Mouse (Mus musculus): ENCODE measurements around the gene Clcc1. TPM values are rescaled to one million over a fixed set of nuclear protein-coding genes. Genes with fewer than 3 reads are reported as not detected.

The Clcc1 gene
- total and polyA plus RNA-seq, 3 experiments: 25.9 to 43.0 TPM; not detected in 1

DNA sequence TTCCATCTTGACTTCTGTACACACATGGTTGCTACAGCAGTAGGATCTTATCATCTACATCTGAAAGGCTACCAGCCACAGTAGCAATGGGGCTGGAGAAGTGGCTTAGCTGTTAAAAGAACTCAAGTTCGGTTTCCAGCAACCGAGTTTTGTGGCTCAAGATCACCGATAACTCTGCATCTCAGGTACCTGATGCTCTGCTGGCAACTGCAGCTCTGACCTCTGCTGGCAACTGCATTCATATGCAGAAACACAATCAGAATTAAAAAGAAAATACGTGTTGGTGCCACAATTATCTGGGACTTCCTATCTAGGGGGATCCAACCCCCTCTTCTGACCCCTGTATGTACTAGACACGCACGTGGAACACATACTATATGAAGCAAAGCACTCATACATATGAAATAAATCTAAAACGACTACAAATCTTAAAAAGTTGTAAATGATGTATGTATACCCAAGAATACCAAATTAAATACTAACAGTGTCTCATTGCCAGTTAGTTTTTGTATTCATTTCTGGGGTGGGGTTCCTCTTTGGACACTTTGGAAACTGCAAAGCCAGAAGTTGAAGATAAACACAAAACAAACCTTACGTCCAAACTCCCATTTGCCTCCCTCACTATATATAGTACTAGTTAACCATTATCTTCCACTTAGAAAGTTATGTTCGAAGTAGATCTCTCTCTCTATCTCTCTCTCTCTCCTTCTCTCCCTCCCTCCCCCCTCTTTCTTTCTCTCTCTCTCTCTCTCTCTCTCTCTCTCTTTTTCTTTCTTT lies 659 bp upstream of the Clcc1 start:
- Histone ChIP-seq H3K9me3 (replicated peaks; ENCODE audit: insufficient read depth, low read length) (no peaks in the 10 kb centered on the region), H3K4me1 (ENCODE audit: control insufficient read depth in 1 of 2, insufficient read depth in 2 of 2, low read length in 2 of 2) (peaks cover 0 to 2% of the 10 kb centered on the region in 2 experiments; a peak in 2 of 4 replicates), H3K36me3 (ENCODE audit: control insufficient read depth in 1 of 2, insufficient read depth in 2 of 2, low read length in 2 of 2) (peaks cover 0 to 3% of the 10 kb centered on the region in 2 experiments; a peak in 1 of 4 replicates), H3K9ac (ENCODE audit: control insufficient read depth, low read depth, low read length, poor library complexity, severe bottlenecking) (peak overlapping the region; percentile 47), H3K79me2 (ENCODE audit: control insufficient read depth, insufficient read depth, low read length, poor library complexity) (peaks cover 9% of the 10 kb centered on the region), H3K27ac (ENCODE audit: control insufficient read depth, low read depth, low read length) (no peak overlapping the region), H3K27me3 (ENCODE audit: control insufficient read depth in 1 of 2, insufficient read depth in 2 of 2, low read length in 2 of 2) (no peaks in the 10 kb centered on the region), H3K4me3 (ENCODE audit: control insufficient read depth in 1 of 2, insufficient read depth in 1 of 2, low read depth in 2 of 2, low read length in 2 of 2) (peak overlapping the region; percentile 34 to 42)
- DNase-seq (ENCODE audit: low read depth, low spot score): peak; percentile 68
- TF ChIP-seq TAL1 (IDR thresholded peaks at IDR 0.05; ENCODE audit: low read length): no peak
- TF ChIP-seq RAD21 (IDR thresholded peaks at IDR 0.05; ENCODE audit: low read depth, low read length): peak; percentile 50
- no peak for TF ChIP-seq GABPA (IDR thresholded peaks at IDR 0.05; ENCODE audit: low read depth, low read length)
- peak; percentile 37 to 66 (median 55) for TF ChIP-seq CTCF (IDR thresholded peaks at IDR 0.05 in 2 of 3, conservative IDR thresholded peaks at IDR 0.05 in 1 of 3; ENCODE audit: control insufficient read depth in 1 of 3, insufficient read depth in 1 of 3, low read depth in 2 of 3, low read length in 3 of 3, poor library complexity in 1 of 3, severe bottlenecking in 1 of 3)
- TF ChIP-seq MYC (IDR thresholded peaks at IDR 0.05; ENCODE audit: low read depth, low read length): 0 out of 2 replicates have a peak, but pooled peaks have one; percentile 50
- TF ChIP-seq MEF2A (IDR thresholded peaks at IDR 0.05; ENCODE audit: extremely low read depth, insufficient replicate concordance, low read depth, low read length, poor library complexity, severe bottlenecking): no peak
- TF ChIP-seq SMC3 (IDR thresholded peaks at IDR 0.05; ENCODE audit: low read depth, low read length): peak; percentile 63
- TF ChIP-seq TBP (IDR thresholded peaks at IDR 0.05; ENCODE audit: low read depth, low read length): 0 out of 2 replicates have a peak, but pooled peaks have one; percentile 12
- no peak for TF ChIP-seq USF2 (IDR thresholded peaks at IDR 0.05; ENCODE audit: borderline replicate concordance in 1 of 2, insufficient read depth in 1 of 2, low read depth in 1 of 2, low read length in 2 of 2)
- no peak for TF ChIP-seq MYB (IDR thresholded peaks at IDR 0.05; ENCODE audit: low read depth, low read length)
- no peak for TF ChIP-seq HCFC1 (IDR thresholded peaks at IDR 0.05; ENCODE audit: low read depth, low read length)
- TF ChIP-seq MAFK (IDR thresholded peaks at IDR 0.05; ENCODE audit: borderline replicate concordance, low read depth, low read length): no peak
- peak; percentile 29; the same call in 1 of the 2 replicates for TF ChIP-seq ZC3H11A (IDR thresholded peaks at IDR 0.05; ENCODE audit: low read depth, low read length)

DNA sequence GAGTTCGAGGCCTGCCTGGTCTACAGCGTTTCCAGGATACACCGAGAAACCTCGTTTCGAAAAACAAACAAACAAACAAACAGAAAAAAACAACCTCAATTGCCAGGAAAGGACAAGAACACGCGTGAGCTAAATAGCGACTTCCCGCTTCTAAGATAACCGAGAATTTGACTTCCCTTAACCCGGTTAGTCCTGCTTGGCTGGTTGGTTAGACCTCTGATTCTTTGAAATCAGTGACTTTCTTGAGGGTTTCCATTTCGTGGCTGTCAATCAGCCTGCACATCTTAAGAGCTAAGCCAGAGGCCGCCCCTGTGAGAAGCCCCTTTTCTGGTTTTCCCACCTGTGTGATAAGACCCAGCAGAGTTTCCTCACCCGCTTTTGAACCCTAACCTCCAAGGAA lies 853 bp downstream of the Clcc1 start:
- peak; percentile 73 for DNase-seq (ENCODE audit: low read depth, low spot score)

More for the DNA sequence above, 853 bp downstream of the Clcc1 start:
- TF ChIP-seq MAX (IDR thresholded peaks at IDR 0.05; ENCODE audit: low read length) (peak; percentile 41; the same call in 1 of the 2 replicates), CTCF (IDR thresholded peaks at IDR 0.05 in 2 of 3, conservative IDR thresholded peaks at IDR 0.05 in 1 of 3; ENCODE audit: control insufficient read depth in 1 of 3, insufficient read depth in 1 of 3, low read depth in 2 of 3, low read length in 3 of 3, poor library complexity in 1 of 3, severe bottlenecking in 1 of 3) (no peak), RCOR1 (IDR thresholded peaks at IDR 0.05; ENCODE audit: low read depth, low read length) (0 out of 2 replicates have a peak, but pooled peaks have one; percentile 8)
- H3K4me3 ChIP-seq (ENCODE audit: control insufficient read depth in 1 of 2, insufficient read depth in 1 of 2, low read depth in 2 of 2, low read length in 2 of 2): peak overlapping the region; percentile 69 to 99
- peaks cover 0 to 2% of the 10 kb centered on the region in 2 experiments; a peak in 2 of 4 replicates for H3K4me1 ChIP-seq (ENCODE audit: control insufficient read depth in 1 of 2, insufficient read depth in 2 of 2, low read length in 2 of 2)
- peaks cover 0 to 3% of the 10 kb centered on the region in 2 experiments; a peak in 1 of 4 replicates for H3K36me3 ChIP-seq (ENCODE audit: control insufficient read depth in 1 of 2, insufficient read depth in 2 of 2, low read length in 2 of 2)
- peak overlapping the region; percentile 99 for H3K9ac ChIP-seq (ENCODE audit: control insufficient read depth, low read depth, low read length, poor library complexity, severe bottlenecking)
- H3K9me3 ChIP-seq (replicated peaks; ENCODE audit: insufficient read depth, low read length): no peaks in the 10 kb centered on the region
- H3K27me3 ChIP-seq (ENCODE audit: control insufficient read depth in 1 of 2, insufficient read depth in 2 of 2, low read length in 2 of 2): no peaks in the 10 kb centered on the region
- H3K79me2 ChIP-seq (ENCODE audit: control insufficient read depth, insufficient read depth, low read length, poor library complexity): peaks cover 9% of the 10 kb centered on the region
- H3K27ac ChIP-seq (ENCODE audit: control insufficient read depth, low read depth, low read length): peak overlapping the region; percentile 86

Data from MEL (cell line).